Mouse (Mus musculus) cortical plate, adult 2 months (tissue): Measurements from ENCODE around the gene Stkld1.

ENCODE experiments used
- CTCF ChIP-seq: fragments of 200-500 bp; IDR thresholded peaks from 2 replicates; pipeline ENCODE4 v1.5.1; 2011; ENCODE audit warnings: mild to moderate bottlenecking, control low read depth, low read length; ENCODE audit not compliant: insufficient read depth; ENCODE audit errors: extremely low read depth
- POLR2A ChIP-seq: fragments of 200-500 bp; IDR thresholded peaks from 2 replicates; pipeline ENCODE4 v1.6.1; 2011; ENCODE audit warnings: mild to moderate bottlenecking, low read length, control low read depth; ENCODE audit not compliant: insufficient read depth; ENCODE audit errors: extremely low read depth

- no peak for TF ChIP-seq CTCF
- TF ChIP-seq POLR2A, result no peak
Measured at GRCm38 (mm10) chr2:26914148-26914941, 19.5 kb upstream of the Stkld1 start.
